Mouse (Mus musculus) liver, adult 2 months (tissue): Measurements from ENCODE around the gene Slc26a5.

Experiments used
- CTCF ChIP-seq: fragments of 200-500 bp; IDR thresholded peaks from 2 replicates; pipeline ENCODE4 v1.5.1; 2011; ENCODE audit warnings: low read depth, low read length, control low read depth
- POLR2A ChIP-seq: fragments of 200-500 bp; IDR thresholded peaks from 2 replicates; pipeline ENCODE4 v1.6.1; 2011; ENCODE audit warnings: low read length, control low read depth; ENCODE audit not compliant: insufficient read depth; ENCODE audit errors: extremely low read depth

DNA sequence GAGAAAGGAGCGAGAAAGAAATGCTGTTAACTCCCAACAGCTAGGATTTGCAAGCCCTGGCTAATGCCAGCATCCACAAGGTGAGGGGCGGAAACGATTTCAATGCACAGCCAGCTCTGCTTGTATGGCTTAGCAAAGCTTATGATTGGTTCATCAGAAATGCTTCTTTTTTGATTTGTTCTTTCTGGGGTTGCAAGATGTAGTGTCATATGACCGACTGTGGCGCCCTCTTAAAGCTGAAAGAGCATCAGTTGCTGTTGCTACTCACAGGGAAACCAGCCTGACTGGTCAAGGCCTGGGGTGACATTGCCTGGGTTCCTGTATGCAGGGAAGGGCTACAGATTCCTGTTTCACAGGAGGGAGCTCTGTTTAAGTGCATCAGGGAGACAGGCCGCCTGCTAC, 908 bp upstream of the Slc26a5 start:
- TF ChIP-seq CTCF, result no peak
- TF ChIP-seq POLR2A, result no peak
